Mouse (Mus musculus) limb, embryonic 14.5 days (tissue): ENCODE data around the gene Adamts16. TPM values are rescaled to one million over a fixed set of nuclear protein-coding genes. Genes with fewer than 3 reads are reported as not detected.

Experiments
- ATAC-seq: fragments of 200-750 bp; cut with Nextera tagmentation; 2 replicates; pipeline ENCODE4 v1.8.0; 2017; ENCODE audit warnings: low read depth, moderate number of reproducible peaks, moderate TSS enrichment; ENCODE audit not compliant: low FRiP score
- DNase-seq: peaks from one replicate; pipeline ENCODE4 v3.0.0-alpha.2; 2015; ENCODE audit warnings: low spot score
- H3K27ac ChIP-seq: fragments of 300-500 bp; sonication (generic); replicated peaks from 2 replicates; pipeline ENCODE4 v1.5.1; 2014; ENCODE audit warnings: low read depth, mild to moderate bottlenecking, low read length, moderate library complexity, mixed read lengths
- H3K27me3 ChIP-seq: fragments of 300-500 bp; sonication (generic); 2 replicates; pipeline ENCODE4 v1.6.1; 2014; ENCODE audit warnings: low read length, mixed read lengths; ENCODE audit not compliant: control insufficient read depth, insufficient read depth
- H3K36me3 ChIP-seq: fragments of 300-500 bp; sonication (generic); 2 replicates; pipeline ENCODE4 v1.6.1; 2014; ENCODE audit warnings: mild to moderate bottlenecking, low read length, moderate library complexity, mixed read lengths; ENCODE audit not compliant: control insufficient read depth, insufficient read depth
- H3K4me1 ChIP-seq: fragments of 300-500 bp; sonication (generic); 2 replicates; pipeline ENCODE4 v1.6.1; 2014; ENCODE audit warnings: antibody characterized with exemption, low read length, mixed read lengths; ENCODE audit not compliant: control insufficient read depth, insufficient read depth
- H3K4me2 ChIP-seq: fragments of 300-500 bp; sonication (generic); replicated peaks from 2 replicates; pipeline ENCODE4 v1.6.1; 2014; ENCODE audit warnings: low read depth, mild to moderate bottlenecking, low read length, moderate library complexity; ENCODE audit not compliant: severe bottlenecking
- H3K4me3 ChIP-seq: fragments of 300-500 bp; sonication (generic); replicated peaks from 2 replicates; pipeline ENCODE4 v1.5.1; 2014; ENCODE audit warnings: low read length
- H3K9ac ChIP-seq: fragments of 300-500 bp; sonication (generic); 2 replicates; pipeline ENCODE4 v1.6.1; 2014; ENCODE audit warnings: mild to moderate bottlenecking, low read depth, low read length, moderate library complexity; ENCODE audit not compliant: severe bottlenecking
- H3K9me3 ChIP-seq: fragments of 300-500 bp; sonication (generic); 2 replicates; pipeline ENCODE4 v1.6.1; 2016; ENCODE audit warnings: low read length; ENCODE audit not compliant: control insufficient read depth
- POLR2A ChIP-seq: fragments of 200-500 bp; IDR thresholded peaks from 2 replicates; pipeline ENCODE4 v1.8.0; 2012; ENCODE audit warnings: inconsistent platforms, mild to moderate bottlenecking, moderate library complexity, borderline replicate concordance; ENCODE audit not compliant: insufficient read depth, insufficient read length; ENCODE audit errors: extremely low read depth
- WGBS: fragments of 180-500 bp; shearing (Covaris S2); extraction: QIAGEN DNeasy Blood & Tissue Kit; methylation state at CpG from one replicate; pipeline ENCODE4 v1.1.7; 2014; 5-methylcytosine and 5-hydroxymethylcytosine counted together
- polyA plus RNA-seq, 2 experiments: library from polyadenylated mRNA; depleted of rRNA in 1 of 2; stranded (reverse) in 1 of 2; unstranded in 1 of 2; fragments of >200 nt; fragmentation: Nextera tagmentation in 1 of 2; extraction: Ambion mirVana in 1 of 2; gene quantifications; 2 replicates each; pipeline versions ENCODE4 v1.2.1 to v1.2.3; 2012 to 2014

Adamts16 gene
- polyA plus RNA-seq, 2 experiments: 1.8 to 4.7 TPM

DNA sequence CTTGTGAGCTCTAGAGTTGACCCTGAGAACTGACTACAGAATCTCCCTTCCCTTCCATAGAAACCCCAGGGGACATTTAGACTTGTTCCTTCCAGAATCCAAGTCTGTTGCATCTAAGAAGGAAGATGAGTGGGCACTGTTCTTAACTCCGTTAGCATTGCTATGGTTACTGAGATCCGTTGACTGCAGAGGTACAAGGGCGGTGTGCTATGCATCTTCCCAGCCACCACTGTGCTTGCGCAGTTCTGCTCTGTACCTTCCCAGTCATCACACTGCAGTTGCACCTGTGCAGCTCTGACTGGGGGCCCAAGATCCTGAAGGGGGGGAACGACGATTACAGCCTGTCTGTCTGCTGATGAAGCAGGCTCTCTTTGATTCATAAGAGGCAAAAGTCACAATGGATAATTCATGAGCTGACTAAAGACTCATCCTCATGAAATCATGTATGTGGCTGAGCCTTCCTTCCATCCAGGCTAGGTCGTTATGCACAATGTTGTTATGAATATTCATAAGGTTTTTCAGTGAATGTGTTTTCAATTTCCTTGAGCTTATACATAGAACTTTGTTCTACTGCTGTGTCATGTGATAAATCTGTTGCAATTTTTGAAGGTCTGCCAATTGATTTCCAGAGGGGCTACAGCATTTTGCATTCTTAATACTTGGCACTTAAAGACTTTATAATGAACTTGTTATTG lies 127.4 kb downstream of the Adamts16 start:
- no peak overlapping the region for H3K4me2 ChIP-seq
- no peak overlapping the region for H3K9ac ChIP-seq
- no peaks in the 10 kb centered on the region for H3K4me1 ChIP-seq
- H3K9me3 ChIP-seq: no peaks in the 10 kb centered on the region
- H3K4me3 ChIP-seq: no peak overlapping the region
- ATAC-seq (no peak), DNase-seq (no peak)
- no peaks in the 10 kb centered on the region for H3K36me3 ChIP-seq
- no peak overlapping the region for H3K27ac ChIP-seq
- no peaks in the 10 kb centered on the region for H3K27me3 ChIP-seq
- no peak for TF ChIP-seq POLR2A
- 82% methylated on average over 7 of the region's 7 CpGs for WGBS

DNA sequence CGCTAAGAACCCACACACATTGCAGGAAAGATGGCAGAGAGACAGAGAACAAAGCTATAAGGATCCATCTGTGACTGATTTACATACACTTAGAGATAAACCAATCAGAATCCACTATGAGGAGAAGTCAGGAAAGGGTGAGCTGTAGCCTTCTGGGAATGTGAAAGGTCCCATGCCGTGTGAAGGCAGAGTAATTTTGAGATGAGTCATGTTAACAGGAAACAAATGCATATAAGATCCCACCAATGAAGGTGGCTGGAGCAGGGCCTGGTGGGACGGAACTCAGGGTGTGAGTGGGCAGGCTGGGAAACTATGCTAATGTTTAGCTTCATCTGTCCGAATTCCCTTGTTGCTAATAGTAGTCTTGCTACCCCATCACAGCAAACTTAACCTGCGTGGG lies 128.3 kb downstream of the Adamts16 start:
- no peak for ATAC-seq
- H3K4me3 ChIP-seq: no peak overlapping the region
- no peaks in the 10 kb centered on the region for H3K9me3 ChIP-seq
- 64% methylated on average over 5 of the region's 5 CpGs for WGBS
- H3K27me3 ChIP-seq: no peaks in the 10 kb centered on the region
- no peaks in the 10 kb centered on the region for H3K4me1 ChIP-seq
- H3K27ac ChIP-seq: no peak overlapping the region
- no peaks in the 10 kb centered on the region for H3K36me3 ChIP-seq
- no peak for TF ChIP-seq POLR2A
- H3K9ac ChIP-seq: no peak overlapping the region
- H3K4me2 ChIP-seq: no peak overlapping the region
- DNase-seq: no peak

DNA sequence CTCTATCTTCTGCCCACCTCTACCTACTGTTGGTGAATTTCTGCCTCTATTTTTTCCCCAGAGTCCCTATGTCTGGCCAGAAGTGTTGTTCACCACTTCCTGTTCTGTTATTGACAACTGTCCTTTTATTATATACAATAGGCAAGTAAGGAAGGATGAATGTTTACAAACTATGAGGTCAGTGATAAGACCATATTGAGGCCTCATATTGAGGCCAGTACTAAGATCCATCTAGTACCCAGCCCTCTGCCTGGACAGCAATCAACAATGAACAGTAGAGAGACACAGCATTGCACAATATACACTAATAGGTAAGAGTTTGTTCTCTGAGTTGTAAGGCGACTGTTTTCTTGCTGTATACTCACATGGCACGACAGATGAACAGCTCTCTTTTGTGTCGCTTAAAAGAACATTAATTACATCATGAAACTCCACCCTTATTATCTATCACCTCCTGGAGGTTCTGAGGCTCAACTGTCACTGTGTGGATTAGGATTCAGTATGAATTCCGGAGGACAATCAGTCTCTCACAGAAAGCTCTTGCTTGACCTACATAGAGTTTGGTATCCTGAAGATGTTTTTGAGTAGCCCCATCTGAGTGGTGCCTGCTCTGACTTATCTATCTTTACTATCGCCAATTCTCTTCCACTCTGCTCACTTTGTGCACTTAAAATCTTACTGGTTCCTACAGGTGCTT lies 134.3 kb downstream of the Adamts16 start:
- WGBS: 90% methylated on average over 5 of the region's 5 CpGs
- no peak for TF ChIP-seq POLR2A
- DNase-seq: no peak
- Histone ChIP-seq H3K27me3 (no peaks in the 10 kb centered on the region), H3K9me3 (no peaks in the 10 kb centered on the region), H3K27ac (no peak overlapping the region), H3K9ac (no peak overlapping the region), H3K36me3 (no peaks in the 10 kb centered on the region), H3K4me3 (no peak overlapping the region), H3K4me2 (no peak overlapping the region), H3K4me1 (no peaks in the 10 kb centered on the region)
- ATAC-seq: no peak

- H3K4me3 ChIP-seq: no peak overlapping the region
- H3K9ac ChIP-seq: no peak overlapping the region
- no peak for DNase-seq
- no peaks in the 10 kb centered on the region for H3K9me3 ChIP-seq
- H3K4me2 ChIP-seq: no peak overlapping the region
- ATAC-seq: no peak
- no peaks in the 10 kb centered on the region for H3K27me3 ChIP-seq
- WGBS: 9% methylated on average over 4 of the region's 4 CpGs
- no peak for TF ChIP-seq POLR2A
- no peaks in the 10 kb centered on the region for H3K4me1 ChIP-seq
- H3K27ac ChIP-seq: no peak overlapping the region
- no peaks in the 10 kb centered on the region for H3K36me3 ChIP-seq
These were observed 138.7 kb downstream of the Adamts16 start for GRCm38 (mm10) chr13:70702904-70703303.

- WGBS: 80% methylated on average over 4 of the region's 4 CpGs
- no peak overlapping the region for H3K4me3 ChIP-seq
- ATAC-seq: no peak
These were observed 142.7 kb downstream of the Adamts16 start for GRCm38 (mm10) chr13:70698812-70699387.

More at GRCm38 (mm10) chr13:70698812-70699387, 142.7 kb downstream of the Adamts16 start:
- no peak for DNase-seq
- H3K36me3 ChIP-seq: no peaks in the 10 kb centered on the region
- H3K27me3 ChIP-seq: no peaks in the 10 kb centered on the region
- no peak overlapping the region for H3K27ac ChIP-seq
- no peak overlapping the region for H3K4me2 ChIP-seq
- no peaks in the 10 kb centered on the region for H3K9me3 ChIP-seq
- TF ChIP-seq POLR2A: no peak
- no peaks in the 10 kb centered on the region for H3K4me1 ChIP-seq
- no peak overlapping the region for H3K9ac ChIP-seq
